Mouse (Mus musculus) skeletal muscle tissue, adult 2 months (tissue): ENCODE data around the gene Vill.

Experiments used
- DNase-seq: peaks from one replicate; pipeline ENCODE4 v3.0.0-alpha.2; 2012; ENCODE audit warnings: low read depth, low spot score

Gene Vill

GRCm38 (mm10) chr9:119052154-119052944 is at the start of gene Vill:
Vill (plus strand) TSS chr9:119052778.
- no peak for DNase-seq

- DNase-seq: no peak
Measured at GRCm38 (mm10) chr9:119003990-119004702, 48.4 kb upstream of the Vill start.

- no peak for DNase-seq
Measured at GRCm38 (mm10) chr9:119004703-119005076, 47.9 kb upstream of the Vill start.

- no peak for DNase-seq
Measured at GRCm38 (mm10) chr9:119005303-119006029, 47.1 kb upstream of the Vill start.

- DNase-seq: no peak
Measured at GRCm38 (mm10) chr9:119007266-119007665, 45.3 kb upstream of the Vill start.

- DNase-seq: no peak
Measured at GRCm38 (mm10) chr9:119008871-119009270, 43.7 kb upstream of the Vill start.

- DNase-seq: no peak
Measured at GRCm38 (mm10) chr9:119010156-119010710, 42.3 kb upstream of the Vill start.

- no peak for DNase-seq
Measured at GRCm38 (mm10) chr9:119016785-119017507, 35.6 kb upstream of the Vill start.

GRCm38 (mm10) chr9:119021731-119022130 is 30.8 kb upstream of the Vill start:
- no peak for DNase-seq

GRCm38 (mm10) chr9:119025263-119025662 is 27.3 kb upstream of the Vill start:
- DNase-seq: no peak

GRCm38 (mm10) chr9:119025832-119026331 is 26.7 kb upstream of the Vill start:
- no peak for DNase-seq

- DNase-seq: no peak
Measured at GRCm38 (mm10) chr9:119027337-119027736, 25.2 kb upstream of the Vill start.

GRCm38 (mm10) chr9:119028226-119029195 is 24.1 kb upstream of the Vill start:
- no peak for DNase-seq

- DNase-seq: peak; percentile 46
Measured at GRCm38 (mm10) chr9:119029568-119029967, 23.0 kb upstream of the Vill start.

- DNase-seq: no peak
Measured at GRCm38 (mm10) chr9:119031038-119031437, 21.5 kb upstream of the Vill start.

GRCm38 (mm10) chr9:119031772-119032171 is 20.8 kb upstream of the Vill start:
- peak; percentile 77 for DNase-seq

GRCm38 (mm10) chr9:119032538-119032937 is 20.0 kb upstream of the Vill start:
- no peak for DNase-seq

GRCm38 (mm10) chr9:119033111-119033921 is 19.3 kb upstream of the Vill start:
- no peak for DNase-seq

GRCm38 (mm10) chr9:119034069-119034468 is 18.5 kb upstream of the Vill start:
- no peak for DNase-seq
